Mouse (Mus musculus): ENCODE results near the gene Olfr1158. TPM values are rescaled to one million over a fixed set of nuclear protein-coding genes. Genes with fewer than 3 reads are reported as not detected.

Gene Olfr1158
- polyA plus RNA-seq (2021; fragmentation: Nextera tagmentation) = not detected in 2 replicates
- long read RNA-seq, experiment 1 = 0 reads
- long read RNA-seq, experiment 2 = 0 reads

DNA sequence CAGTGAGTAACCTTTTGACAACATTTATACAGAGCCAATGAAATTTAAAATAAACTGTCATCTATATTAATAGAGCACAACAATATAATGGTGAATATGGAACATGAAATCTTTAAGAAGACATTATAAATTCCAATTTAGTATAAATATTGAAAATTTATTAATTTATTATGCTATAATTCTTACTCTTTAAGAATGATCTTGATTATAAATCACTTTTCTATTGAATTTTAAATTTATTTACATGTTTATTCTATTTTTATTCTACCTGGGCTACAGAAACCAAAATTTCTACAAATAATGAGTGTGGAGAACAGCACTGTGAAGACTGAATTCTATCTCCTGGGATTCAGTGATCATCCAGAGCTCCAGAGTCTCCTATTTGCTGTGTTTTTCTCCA lies at the start of gene Olfr1158:
Gene Olfr1158 (plus strand): TSS at position 301 of the 400 bp plus-strand sequence.

DNA sequence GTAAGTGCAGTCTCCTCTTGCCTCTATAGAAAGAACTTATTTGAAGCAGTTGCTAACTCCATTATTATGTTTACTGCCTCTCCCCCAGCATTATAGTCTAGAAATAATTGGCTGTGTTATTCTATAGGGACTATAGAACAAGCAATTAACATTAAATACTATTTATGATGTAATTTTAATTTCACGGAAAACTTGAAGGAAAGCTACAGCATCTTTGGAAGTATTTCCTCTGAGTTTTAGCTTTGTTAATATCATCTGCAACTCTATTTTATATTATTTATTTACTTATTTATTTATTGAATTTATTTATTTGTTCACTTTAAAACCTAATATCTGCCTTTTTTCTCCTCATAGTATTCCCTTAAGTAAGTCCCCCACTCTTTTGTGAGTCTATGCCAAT lies 44.9 kb upstream of the Olfr1158 start, which contains the start of gene Olfr1155:
Gene Olfr1155 (minus strand): TSS at position 101 of the 400 bp plus-strand sequence.

DNA sequence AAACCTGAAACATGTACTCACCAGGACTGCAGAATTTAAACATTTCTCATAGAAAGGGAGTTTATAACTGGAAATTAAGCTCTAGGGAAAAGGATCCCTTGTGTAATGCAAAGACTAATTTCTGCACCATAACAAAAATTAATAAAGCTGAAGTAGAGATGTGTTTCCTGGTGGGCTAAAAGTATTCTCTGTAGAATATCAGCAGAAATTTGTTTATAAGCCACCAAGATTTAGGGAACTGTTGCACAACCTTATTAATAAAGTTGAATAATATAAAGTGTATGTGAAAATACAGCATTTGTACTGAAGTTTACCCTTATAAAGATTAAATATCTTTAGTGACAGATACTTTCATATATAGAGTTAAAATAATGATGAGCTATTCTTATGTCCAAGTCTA lies 36.9 kb upstream of the Olfr1158 start, which contains the start of gene Olfr1156:
Gene Olfr1156 (minus strand): TSS at position 101 of the 400 bp plus-strand sequence.

DNA sequence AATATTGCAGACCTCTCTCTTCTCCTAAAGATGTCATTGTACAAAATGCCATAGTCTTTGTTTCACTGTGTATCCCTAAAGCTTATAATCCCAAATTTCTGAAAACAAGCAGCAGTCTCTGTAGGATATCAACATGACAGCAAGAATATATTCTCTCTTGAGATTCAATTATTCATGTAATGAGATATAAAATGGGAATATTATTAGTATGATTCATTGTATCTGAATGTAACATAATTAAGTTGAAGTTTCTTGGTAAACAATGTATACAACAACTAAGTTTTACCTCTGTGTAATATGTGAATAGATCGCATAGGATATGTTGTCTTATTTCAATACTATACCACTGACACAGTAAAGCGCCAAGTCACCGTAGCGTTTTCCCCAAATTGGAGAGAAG lies 21.7 kb upstream of the Olfr1158 start, which contains the start of gene Olfr1157:
Gene Olfr1157 (minus strand): TSS at position 101 of the 400 bp plus-strand sequence.

DNA sequence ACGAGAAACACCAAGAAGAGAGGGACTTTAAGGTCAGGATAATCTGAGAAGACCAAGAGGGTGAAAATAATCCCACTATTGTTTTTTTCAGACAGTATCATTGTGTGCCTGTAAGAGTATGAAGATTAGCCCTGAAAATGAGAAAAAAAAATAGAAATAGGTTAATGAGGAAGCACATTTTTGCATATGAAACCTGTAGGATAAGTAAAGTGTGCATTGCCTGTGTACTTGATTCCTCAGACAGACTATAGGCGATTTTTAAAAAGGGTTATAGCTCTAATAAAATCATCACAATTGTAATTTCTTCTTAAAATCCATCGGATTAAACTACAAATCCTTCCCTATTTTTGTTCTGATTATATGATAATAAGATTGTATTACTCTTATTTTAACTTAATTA lies 15.3 kb upstream of the Olfr1158 start, which contains the start of gene Olfr74:
Gene Olfr74 (minus strand): TSS at position 101 of the 400 bp plus-strand sequence.

DNA sequence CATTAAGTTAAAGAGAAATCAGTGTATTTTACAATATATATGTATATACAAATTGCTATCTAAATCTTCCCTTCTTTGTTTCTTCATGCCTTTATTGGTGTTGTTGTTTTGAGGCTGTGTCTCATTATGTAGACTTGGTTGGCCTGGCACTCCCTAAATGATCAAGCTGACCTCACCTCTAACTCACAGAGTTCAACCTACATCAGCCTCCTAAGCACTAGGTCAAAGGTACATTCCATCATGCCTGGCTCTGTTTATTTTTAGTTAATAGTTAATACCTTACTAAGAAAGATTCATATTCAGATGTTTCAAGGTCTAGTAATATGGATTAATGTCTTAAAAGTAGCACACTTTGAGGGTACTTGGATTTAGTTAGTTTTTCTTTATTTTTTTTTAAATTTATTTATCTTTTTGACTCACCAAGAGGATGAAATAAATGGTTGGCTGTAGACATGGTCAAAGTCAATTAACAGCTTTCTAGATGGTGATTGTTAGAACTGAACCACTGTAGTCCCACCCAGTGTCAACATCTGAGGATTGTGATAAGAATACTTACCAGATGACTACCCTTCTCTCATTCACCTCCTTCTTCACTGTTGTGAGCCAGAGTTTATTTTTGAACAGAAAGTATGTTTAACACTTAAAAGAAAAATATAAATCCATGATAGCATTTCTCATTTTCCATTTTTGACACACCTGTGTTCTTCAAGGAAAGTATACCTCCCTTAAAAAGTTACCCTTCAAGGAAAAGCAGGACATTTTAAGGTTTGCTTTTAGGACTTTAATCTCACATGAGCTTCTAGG lies 17.8 kb downstream of the Olfr1158 start, which contains the start of gene Olfr1160:
Gene Olfr1160 (minus strand): TSS at position 754 of the 804 bp plus-strand sequence.

DNA sequence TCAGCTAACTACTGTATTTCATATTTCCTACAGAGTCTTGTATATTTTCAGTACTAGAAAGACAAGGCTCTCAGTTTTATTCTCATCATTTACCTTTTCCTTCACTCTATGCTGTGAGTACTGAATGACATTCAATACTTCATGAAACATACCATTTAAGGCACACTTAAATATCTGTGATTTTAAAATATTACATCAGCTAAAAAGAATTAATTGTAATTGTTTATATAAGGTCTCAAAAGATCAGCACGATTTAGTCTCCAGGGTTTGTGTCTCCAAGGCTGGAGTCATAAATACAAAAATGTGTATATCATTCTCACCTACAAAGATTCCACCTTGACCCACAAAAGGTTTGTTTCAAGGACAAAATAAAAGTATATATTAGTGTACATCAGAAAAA lies 32.6 kb downstream of the Olfr1158 start, which contains the start of gene Olfr1161:
Gene Olfr1161 (plus strand): TSS at position 301 of the 400 bp plus-strand sequence.

DNA sequence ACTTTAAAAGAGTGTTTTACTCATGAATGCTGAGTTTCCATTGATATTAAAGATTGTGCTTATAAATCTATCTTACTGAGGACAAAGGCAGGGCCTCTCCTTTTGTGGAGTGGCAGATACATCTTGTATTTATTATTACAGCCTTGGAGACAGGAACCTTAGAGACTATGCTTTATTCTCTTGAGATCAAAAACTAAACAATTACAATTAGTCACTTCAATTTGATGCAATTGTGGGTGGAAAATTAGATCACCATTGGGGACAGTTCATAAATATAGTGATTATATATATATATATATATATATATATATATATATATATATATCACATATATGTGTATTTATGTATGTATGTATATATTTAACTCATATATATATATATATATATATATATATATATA lies 47.7 kb downstream of the Olfr1158 start, which contains the start of gene Olfr73:
Gene Olfr73 (minus strand): TSS at position 101 of the 400 bp plus-strand sequence.

Other genes starting within 250 kb of the Olfr1158 start
- not detected in 2 replicates for gene Olfr1140, start 246.4 kb upstream of the Olfr1158 start, polyA plus RNA-seq (2021; fragmentation: Nextera tagmentation)
- gene Olfr1141, start 236.1 kb upstream of the Olfr1158 start, polyA plus RNA-seq (2021; fragmentation: Nextera tagmentation) = not detected in 2 replicates
- not detected in 2 replicates for gene Olfr152, start 210.6 kb upstream of the Olfr1158 start, polyA plus RNA-seq (2021; fragmentation: Nextera tagmentation)
- gene Olfr1143, start 189.5 kb upstream of the Olfr1158 start, polyA plus RNA-seq (2021; fragmentation: Nextera tagmentation) = not detected in 2 replicates
- gene Olfr1145, start 180.3 kb upstream of the Olfr1158 start, polyA plus RNA-seq (2021; fragmentation: Nextera tagmentation) = not detected in 2 replicates
- not detected in 2 replicates for gene Olfr1148, start 159.6 kb upstream of the Olfr1158 start, polyA plus RNA-seq (2021; fragmentation: Nextera tagmentation)
- gene Olfr1150-ps1, start 146.1 kb upstream of the Olfr1158 start, polyA plus RNA-seq (2021; fragmentation: Nextera tagmentation) = not detected in 2 replicates
- not detected in 2 replicates for gene Olfr1151, start 134.3 kb upstream of the Olfr1158 start, polyA plus RNA-seq (2021; fragmentation: Nextera tagmentation)
- gene Olfr1152, start 123.6 kb upstream of the Olfr1158 start, polyA plus RNA-seq (2021; fragmentation: Nextera tagmentation) = not detected in 2 replicates
- gene Olfr1153, start 95.2 kb upstream of the Olfr1158 start, polyA plus RNA-seq (2021; fragmentation: Nextera tagmentation) = not detected in 2 replicates
- gene Olfr1154, start 84.9 kb upstream of the Olfr1158 start, polyA plus RNA-seq (2021; fragmentation: Nextera tagmentation) = not detected in 2 replicates
- gene Olfr1155, start 45.0 kb upstream of the Olfr1158 start, polyA plus RNA-seq (2021; fragmentation: Nextera tagmentation) = not detected in 2 replicates
- not detected in 2 replicates for gene Olfr1156, start 37.0 kb upstream of the Olfr1158 start, polyA plus RNA-seq (2021; fragmentation: Nextera tagmentation)
- gene Olfr1157, start 21.8 kb upstream of the Olfr1158 start, polyA plus RNA-seq (2021; fragmentation: Nextera tagmentation) = not detected in 2 replicates
- not detected in 2 replicates for gene Olfr74, start 15.4 kb upstream of the Olfr1158 start, polyA plus RNA-seq (2021; fragmentation: Nextera tagmentation)
- gene Olfr1160, start 18.2 kb downstream of the Olfr1158 start, polyA plus RNA-seq (2021; fragmentation: Nextera tagmentation) = not detected in 2 replicates
- not detected in 2 replicates for gene Olfr1161, start 32.7 kb downstream of the Olfr1158 start, polyA plus RNA-seq (2021; fragmentation: Nextera tagmentation)
- not detected in 2 replicates for gene Olfr73, start 47.6 kb downstream of the Olfr1158 start, polyA plus RNA-seq (2021; fragmentation: Nextera tagmentation)
- gene Olfr1162, start 61.0 kb downstream of the Olfr1158 start, polyA plus RNA-seq (2021; fragmentation: Nextera tagmentation) = not detected in 2 replicates
- not detected in 2 replicates for gene Olfr1163, start 81.7 kb downstream of the Olfr1158 start, polyA plus RNA-seq (2021; fragmentation: Nextera tagmentation)
- gene Olfr1164, start 103.9 kb downstream of the Olfr1158 start, polyA plus RNA-seq (2021; fragmentation: Nextera tagmentation) = not detected in 2 replicates
- not detected in 2 replicates for gene Olfr1166, start 138.2 kb downstream of the Olfr1158 start, polyA plus RNA-seq (2021; fragmentation: Nextera tagmentation)
- not detected in 2 replicates for gene Olfr1167, start 165.1 kb downstream of the Olfr1158 start, polyA plus RNA-seq (2021; fragmentation: Nextera tagmentation)
- gene Olfr1168, start 191.8 kb downstream of the Olfr1158 start, polyA plus RNA-seq (2021; fragmentation: Nextera tagmentation) = not detected in 2 replicates
- not detected in 2 replicates for gene Olfr1170, start 238.2 kb downstream of the Olfr1158 start, polyA plus RNA-seq (2021; fragmentation: Nextera tagmentation)

All from layer of hippocampus, adult 6 months (tissue).